24 mouse cellular contexts compared by ENCODE assay signal in genomic region chr5:18211395-18212057, GRCm38 (mm10).
"Had no signal": no experiment of that assay in that cellular context is flagged by ENCODE, and none has a peak within 500 bp of the region (broad histone marks: within the 10 kb centered on the region; RNA-seq: fewer than 3 reads in every experiment).

No protein-coding gene starts in this region.

- H3K27me3 ChIP-seq: heart, embryonic 12.5 days; hindbrain, embryonic 12.5 days; limb, embryonic 12.5 days had no signal

- H3K27ac ChIP-seq: gastrocnemius, adult 2 months; hindbrain, embryonic 10.5 days; hindbrain, embryonic 12.5 days; hindbrain, embryonic 14.5 days; limb, embryonic 10.5 days; limb, embryonic 12.5 days had no signal

- ATAC-seq: forebrain, embryonic 16.5 days; hindbrain, embryonic 16.5 days; inflammation-experienced regulatory T-cells, adult 6 months; intestine, embryonic 16.5 days had no signal

- H3K4me2 ChIP-seq: heart, embryonic 12.5 days; hindbrain, embryonic 12.5 days; hindbrain, embryonic 14.5 days; limb, embryonic 12.5 days; liver, embryonic 11.5 days had no signal

- H3K9me3 ChIP-seq: heart, embryonic 12.5 days; hindbrain, embryonic 10.5 days; hindbrain, embryonic 12.5 days; limb, embryonic 10.5 days; limb, embryonic 12.5 days had no signal

- DNase-seq: gastrocnemius, adult 2 months; gastrocnemius, postnatal 10 days; gastrocnemius, postnatal 25 days; heart, adult 18-20 months; heart, postnatal 10 days; heart, postnatal 4 days; kidney, adult 18-20 months; kidney, adult 8-10 months; kidney, postnatal 10 days; kidney, postnatal 25 days; layer of hippocampus, adult 9-11 months; layer of hippocampus, postnatal 36 days; liver had no signal

- H3K4me3 ChIP-seq: gastrocnemius, adult 2 months; heart, embryonic 12.5 days; hindbrain, embryonic 10.5 days; hindbrain, embryonic 12.5 days; limb, embryonic 10.5 days; limb, embryonic 12.5 days had no signal

- H3K4me1 ChIP-seq: heart, embryonic 12.5 days; hindbrain, embryonic 10.5 days; hindbrain, embryonic 12.5 days; limb, embryonic 10.5 days; limb, embryonic 12.5 days had no signal

- H3K36me3 ChIP-seq: heart, embryonic 12.5 days; hindbrain, embryonic 10.5 days; hindbrain, embryonic 12.5 days; limb, embryonic 10.5 days; limb, embryonic 12.5 days had no signal

- H3K9ac ChIP-seq: heart, embryonic 12.5 days; hindbrain, embryonic 12.5 days; hindbrain, embryonic 14.5 days; limb, embryonic 12.5 days had no signal
